Mouse (Mus musculus) gastrocnemius, adult 8-10 months (tissue): ENCODE results near the gene 4931406C07Rik. TPM values are rescaled to one million over a fixed set of nuclear protein-coding genes. Genes with fewer than 3 reads are reported as not detected.
A peak's percentile ranks its signal among the peaks of the same experiment; 100 is the strongest.
"Not testable (repeated sequence)": the region's sequence is repeated elsewhere in the genome, so short reads cannot be mapped to it uniquely, and the experiment has no call there.

ENCODE experiments used
- DNase-seq, 2 experiments: peaks; one replicate each; pipeline ENCODE4 v3.0.0; 2022; ENCODE audit warnings: low spot score in 2 of 2
- total RNA-seq, 4 experiments: library from RNA; stranded (reverse); gene quantifications; 2 replicates each; pipeline ENCODE4 v1.2.4; 2022

4931406C07Rik gene
- total RNA-seq: 1 to 10 TPM; 2.3 to 6.4 (median 4.2) TPM

DNA sequence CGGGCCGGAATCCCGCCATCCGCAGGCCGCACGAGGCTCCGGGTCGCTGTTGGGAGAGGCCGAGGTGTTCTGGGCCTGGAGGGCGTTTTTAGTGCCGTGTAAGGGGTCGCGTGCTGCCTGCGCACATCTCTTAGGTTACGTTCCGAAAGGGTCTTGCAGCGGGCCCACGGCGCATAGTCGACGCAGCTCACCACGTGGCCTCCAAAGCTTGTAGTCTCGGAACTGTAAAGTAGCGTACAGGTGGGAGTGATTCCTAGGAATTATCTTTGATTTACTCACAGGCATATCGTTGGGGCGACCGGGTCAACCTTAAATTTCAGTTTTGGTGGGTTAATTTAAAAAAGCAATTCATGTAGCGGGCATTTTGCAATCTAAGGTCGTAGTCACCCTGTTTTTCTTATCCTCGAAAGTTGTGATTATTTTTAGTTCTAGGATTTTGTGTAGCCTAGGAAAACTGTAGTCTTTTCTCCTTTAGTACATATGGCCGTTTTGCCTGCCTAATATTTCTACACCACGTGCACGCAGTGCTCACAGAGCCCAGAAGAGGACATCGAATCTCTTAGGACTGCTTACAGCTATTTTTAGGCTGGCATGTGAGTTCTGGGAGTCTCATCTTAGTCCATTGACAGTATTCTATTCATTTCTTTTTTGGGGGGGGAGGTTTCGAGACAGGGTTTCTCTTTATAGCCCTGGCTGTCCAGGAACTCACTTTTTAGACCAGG, at the start of gene 4931406C07Rik:
Gene 4931406C07Rik, minus strand, starts transcription at position 51 of the 722 bp plus-strand sequence.
- DNase-seq: no peak

DNA sequence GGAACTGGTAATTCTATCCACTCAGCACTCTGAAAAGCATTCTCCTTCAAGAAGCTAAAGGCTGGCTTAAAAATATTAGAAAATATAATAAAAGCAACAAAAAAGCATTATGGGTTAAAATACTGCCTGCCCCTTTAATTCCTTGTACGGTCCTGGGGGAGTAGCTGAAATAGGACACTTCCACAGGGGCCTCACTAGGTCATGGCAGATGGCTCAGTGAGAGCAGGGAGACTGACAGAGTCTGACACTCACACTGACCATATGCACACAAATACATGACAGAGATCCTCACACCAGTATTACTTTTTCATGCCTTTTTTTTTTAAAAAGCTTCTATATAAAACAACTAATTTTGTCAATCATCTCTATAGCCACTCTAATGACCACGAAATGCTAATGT, 43.7 kb upstream of the 4931406C07Rik start:
- no peak for DNase-seq

DNA sequence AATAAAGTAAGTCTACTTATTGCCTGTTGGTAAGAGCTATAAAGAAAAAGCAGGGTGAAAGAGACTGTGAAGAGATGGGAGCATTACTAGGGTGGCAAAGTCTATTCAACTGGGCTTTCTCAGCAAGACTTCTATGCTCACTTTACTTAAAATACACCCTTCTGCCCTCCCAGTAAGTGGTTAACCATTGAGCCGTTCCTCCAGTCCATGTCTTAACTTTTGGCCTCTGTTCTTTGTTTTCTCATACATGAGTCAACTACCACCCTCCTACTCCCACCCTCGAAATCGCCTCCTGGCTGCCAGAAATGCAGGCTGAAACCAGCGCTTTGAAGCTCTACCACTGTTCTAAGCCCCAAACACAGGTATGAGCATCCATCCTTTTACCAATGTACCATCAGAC, 31.5 kb upstream of the 4931406C07Rik start:
- DNase-seq: no peak

DNA sequence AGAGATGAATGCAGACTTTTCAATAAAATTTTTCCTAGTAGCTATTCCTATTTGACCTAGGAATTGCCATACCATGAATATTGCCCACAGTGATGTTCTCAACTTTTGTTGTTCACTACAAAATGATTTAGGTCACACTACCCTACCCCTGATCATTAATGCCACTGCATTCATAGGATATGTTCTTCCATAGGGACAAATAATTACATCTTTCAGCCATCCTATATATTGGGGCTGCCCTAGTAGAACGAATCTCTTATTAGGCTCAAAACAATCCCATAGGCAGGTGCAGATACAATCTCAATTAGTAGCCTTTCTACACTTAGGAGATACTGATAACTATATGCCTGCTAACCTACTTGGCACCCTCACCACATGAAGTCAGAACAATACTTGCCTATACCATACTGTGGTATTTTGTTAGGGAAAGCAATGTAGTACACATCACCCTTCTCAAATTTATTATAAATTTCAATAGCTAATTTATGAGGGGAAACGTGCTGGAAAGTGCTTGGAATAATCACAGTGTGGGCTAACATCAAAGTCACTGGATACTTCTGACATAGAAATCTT, 12.0 kb upstream of the 4931406C07Rik start:
- no peak for DNase-seq

DNA sequence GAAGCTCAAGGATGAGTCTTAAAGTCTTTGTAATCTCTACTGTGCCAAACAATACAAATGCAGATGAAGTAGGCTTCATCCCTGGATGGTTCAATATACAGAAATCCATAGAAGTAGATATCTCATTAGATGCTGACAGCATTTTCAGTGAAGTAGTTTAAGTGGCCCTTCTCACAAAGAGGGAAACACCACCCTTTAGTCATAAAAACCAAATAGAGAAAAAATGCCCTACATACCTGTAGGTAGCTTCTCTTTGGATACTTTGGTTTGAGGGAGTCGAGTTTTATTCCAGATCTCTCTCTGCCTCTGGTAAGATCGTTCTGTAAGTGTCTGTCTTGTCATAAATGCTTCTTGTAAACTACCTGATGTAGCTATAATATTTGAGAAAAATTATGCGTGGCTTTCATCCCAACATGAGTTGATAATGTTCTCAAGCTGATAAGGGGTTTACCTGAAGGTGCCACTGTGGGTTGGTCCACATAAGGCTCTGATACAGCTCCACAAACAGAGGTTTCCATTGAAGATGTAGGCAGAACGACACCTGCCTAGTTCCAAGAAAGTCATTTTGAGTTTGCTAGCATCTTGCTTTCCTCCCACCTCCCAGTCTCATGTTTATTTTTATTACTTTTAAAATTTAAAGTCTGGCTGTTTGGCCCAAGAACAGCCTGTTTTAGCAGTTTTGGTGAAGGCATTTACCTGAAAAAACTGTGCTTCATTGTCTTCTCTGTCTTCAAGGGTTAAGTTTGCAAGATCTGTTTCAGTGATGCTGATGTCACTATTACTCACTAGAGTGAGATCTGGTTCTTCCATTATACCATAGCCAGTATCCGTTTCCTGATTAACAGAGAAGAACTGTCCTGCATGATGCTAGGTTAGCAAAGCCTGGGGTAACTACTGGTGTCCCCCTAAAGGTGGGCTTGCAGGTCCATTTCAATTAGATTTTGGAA, 11.2 kb upstream of the 4931406C07Rik start:
- DNase-seq: no peak

DNA sequence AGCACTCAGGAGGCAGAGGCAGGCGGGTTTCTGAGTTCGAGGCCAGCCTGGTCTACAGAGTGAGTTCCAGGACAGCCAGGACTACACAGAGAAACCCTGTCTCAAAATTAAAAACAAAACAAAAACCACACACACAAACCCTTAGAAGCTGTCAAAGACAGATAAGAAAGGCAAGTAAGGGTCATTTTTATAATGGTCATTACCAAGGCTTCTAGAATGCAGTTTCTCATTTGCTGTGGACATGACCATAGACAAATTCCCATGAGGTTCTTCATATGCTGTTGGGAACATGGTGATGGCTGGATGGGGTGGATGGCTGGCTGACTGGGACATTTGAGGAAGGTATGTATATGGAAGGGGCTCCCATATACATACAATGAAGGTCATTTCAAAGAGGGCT, 10.0 kb upstream of the 4931406C07Rik start:
- DNase-seq: not testable (repeated sequence)

DNA sequence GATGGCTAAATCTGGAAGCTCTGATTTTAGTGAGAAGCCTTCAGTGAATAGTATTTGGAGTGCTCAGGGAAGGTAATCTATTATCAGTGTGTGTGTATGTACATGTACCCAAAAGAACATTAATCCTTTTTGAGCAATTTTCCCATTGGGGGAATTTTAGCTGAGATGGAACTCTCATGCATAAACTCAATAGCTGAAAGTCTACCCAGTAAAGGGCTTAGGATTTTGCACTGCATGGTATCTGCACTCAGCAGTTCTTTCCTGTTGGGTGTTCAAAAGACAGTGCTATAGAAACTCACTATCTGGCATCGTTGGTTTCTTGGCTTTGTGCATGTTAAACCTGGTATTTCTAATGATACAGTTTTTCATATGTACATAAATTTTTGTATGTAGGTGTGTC, 8.4 kb upstream of the 4931406C07Rik start:
- DNase-seq: no peak

DNA sequence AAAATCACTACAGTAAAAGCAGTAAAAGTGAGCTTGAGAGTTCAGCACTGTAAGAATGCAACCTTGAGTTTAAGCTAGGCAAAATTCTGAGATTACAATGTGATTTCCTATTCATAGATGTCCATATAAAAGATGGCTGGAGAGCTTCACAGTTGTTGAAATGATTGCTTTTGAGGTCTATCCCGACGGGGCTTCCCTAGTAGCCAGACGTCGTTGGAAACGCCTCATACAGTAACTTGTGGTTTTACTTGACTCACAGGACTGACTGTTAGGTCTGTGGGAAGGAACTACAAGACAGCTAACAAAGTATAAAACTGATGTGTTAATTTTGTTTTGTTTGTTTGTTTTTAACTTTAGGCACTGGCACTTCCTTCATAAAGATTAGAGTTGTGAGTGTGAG, 7.4 kb upstream of the 4931406C07Rik start:
- no peak for DNase-seq

DNA sequence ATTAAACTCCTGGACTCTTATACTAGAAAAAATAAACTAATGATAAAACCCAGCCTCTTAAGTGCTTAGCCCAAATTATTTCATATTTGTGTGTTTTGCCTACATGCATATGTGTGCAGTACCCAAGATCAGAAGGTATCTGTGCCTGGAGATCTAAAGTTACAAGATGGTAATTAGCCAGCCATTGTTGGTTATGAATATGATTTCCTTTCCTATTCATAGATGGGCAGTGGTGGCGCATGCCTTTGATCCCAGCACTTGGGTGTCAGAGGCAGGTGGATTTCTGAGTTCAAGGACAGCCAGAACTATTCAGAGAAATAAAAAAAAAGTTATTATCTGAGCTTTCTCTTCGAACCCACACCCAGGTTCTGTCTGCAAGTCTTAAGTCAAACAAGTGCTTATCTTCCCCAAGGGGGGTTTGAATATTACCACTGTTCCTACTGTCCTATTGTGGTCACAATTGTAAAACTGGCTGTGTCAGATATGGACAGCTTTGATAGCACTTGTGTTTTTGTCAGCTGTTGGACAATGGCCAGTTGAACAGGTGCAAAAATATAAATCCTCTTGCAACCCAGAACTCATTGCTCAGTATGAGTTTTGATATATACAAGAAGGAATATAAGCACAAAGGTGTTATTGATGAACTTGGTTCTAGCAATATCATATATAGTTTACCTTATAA, 5.9 kb upstream of the 4931406C07Rik start:
- DNase-seq: no peak

DNA sequence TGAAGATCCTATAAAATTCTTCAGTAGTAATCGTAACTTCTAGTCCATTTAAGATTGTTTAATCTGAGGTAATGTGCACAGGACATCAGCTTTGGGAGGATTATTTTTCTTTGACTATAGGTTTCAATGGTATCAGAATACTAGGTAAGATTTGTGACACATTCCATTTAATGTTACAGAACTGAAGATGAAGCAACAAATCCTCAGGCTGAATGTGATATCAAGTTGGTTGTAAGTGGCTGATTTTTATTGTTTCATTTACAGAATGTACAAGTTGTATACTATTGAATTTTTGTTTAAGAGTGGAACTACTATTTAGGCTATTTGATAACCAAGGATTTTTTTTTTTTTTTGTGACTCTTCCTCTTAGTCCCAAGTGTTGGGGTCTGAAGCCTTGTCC, 3.9 kb upstream of the 4931406C07Rik start:
- DNase-seq: no peak

DNA sequence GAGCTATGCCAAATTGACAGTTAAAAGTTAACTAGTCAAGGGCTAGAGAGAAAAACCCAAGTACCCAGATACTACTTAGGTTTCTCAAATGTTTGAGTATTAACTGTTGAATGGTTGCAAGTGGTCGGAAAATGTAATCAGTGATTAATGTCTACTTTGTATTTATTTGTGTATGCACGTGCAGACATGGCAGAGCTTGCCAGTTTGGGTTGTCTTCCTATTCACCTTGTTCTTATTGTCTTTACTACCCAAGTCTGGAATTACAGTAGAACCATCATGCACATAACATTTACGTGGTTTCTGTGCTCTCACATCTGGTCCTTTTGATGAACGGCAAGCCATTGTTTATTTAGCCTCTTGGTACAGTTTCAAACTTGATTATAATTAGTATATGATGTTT, 3.2 kb upstream of the 4931406C07Rik start:
- no peak for DNase-seq

DNA sequence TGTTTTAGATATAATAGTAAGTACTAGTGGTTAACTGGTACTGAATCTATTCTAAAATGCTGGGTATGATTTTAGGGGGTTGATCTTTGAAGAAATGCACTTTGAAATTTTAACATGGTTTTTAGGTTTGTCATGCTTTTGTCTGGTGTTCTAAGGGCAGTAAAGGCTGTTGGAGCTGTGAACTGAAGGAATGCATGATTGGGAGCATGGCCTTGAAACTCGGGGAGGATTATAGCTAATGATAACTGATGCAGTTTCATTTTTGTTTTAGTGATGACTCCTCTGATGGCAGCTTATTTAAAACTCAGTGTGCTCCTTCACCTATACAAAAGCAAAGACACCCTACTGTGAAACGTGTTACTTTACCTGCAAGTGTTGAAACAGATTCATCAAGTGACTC, 2.0 kb upstream of the 4931406C07Rik start:
- no peak for DNase-seq

DNA sequence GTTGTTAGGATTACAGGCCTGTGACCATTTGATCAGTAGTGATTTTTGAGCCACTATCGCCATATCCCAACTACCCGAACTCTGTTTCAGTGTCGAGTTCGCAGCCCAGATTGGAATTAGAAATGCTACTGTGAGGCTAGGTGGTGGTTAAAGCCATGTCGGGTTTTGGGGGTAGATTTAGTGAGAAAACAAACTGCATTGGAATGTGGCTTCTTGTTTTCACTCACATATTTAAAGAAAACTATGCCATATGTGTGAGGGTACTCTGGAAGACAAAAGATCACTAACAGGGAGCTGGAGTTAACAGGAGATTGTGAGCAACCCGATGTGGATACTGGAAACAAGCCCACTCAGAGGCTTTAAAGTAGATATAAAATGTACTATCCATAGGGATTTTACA, 1.0 kb upstream of the 4931406C07Rik start:
- DNase-seq: no peak

DNA sequence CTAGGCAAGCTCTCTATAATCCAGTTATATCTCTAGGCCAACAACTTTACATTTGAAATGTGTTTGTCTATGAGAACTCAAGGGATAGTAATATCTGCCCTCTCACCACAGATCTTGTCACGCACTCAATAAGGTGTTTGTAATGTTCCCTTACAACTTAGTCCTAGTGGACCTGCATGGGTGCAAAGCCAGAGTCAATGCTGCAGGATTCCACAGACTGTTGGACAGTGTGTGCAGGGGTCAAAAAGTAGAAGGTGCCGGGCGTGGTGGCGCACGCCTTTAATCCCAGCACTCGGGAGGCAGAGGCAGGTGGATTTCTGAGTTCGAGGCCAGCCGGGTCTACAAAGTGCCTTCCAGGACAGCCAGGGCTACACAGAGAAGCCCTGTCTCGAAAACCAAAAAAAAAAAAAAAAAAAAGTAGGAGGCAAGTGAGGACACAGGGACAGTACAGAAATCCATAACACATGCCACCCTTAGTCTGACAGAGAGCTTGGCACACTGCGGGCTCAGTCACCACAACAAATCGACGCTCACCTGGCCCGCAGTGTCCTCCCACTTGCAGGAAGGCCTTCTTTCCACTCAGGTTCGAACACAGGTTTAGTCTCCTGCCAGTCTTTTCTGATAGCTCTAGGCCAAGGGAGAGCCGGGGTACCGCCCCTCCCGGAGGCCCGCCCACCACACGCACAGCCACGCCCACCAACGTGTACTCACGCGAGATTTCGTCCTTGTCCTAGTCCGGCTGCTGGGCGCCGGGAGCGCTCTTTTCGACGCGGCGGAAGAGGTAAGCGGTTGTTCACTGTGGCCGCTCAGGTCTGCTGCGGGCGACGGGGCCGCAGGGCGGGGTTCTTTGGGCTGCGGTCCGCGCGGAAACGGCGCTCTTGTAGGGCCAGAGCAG, 498 bp downstream of the 4931406C07Rik start, which contains the start of gene Taf1d:
Gene Taf1d, plus strand, starts transcription at position 712 of the 895 bp plus-strand sequence.
- peak; percentile 95 to 96 for DNase-seq

DNA sequence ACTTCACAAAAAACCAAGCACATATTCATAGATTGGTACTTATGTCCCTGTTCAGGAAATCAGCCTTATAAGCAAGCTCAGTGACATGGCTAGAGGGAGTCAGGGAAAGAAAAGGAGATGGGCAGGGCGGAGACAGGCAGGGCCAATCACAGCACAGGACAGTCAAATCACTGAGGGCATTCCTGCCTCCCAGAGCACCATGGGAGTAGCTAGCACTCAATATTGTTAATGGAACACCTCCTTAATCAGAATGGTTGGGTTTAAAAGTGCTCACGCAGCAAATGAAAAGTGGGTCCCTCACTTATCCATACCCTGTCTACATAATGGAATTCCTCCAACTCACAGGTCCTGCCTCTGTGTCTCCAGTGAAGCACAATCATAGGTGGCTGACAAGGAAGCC, 3.4 kb downstream of the 4931406C07Rik start:
- no peak for DNase-seq

DNA sequence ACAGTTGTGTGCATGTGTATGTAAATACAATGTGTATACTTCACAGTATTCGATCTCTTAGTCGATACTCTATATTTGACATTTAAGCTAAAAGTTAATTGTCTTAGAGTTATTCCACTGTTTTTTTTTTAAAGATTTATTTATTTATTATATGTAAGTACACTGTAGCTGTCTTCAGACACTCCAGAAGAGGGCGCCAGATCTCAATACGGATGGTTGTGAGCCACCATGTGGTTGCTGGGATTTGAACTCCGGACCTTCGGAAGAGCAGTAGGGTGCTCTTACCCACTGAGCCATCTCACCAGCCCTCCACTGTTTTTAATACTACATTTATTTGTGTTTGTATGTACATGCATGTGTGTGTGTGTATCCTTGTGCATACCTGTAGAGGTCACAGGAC, 4.2 kb downstream of the 4931406C07Rik start:
- DNase-seq: not testable (repeated sequence)

DNA sequence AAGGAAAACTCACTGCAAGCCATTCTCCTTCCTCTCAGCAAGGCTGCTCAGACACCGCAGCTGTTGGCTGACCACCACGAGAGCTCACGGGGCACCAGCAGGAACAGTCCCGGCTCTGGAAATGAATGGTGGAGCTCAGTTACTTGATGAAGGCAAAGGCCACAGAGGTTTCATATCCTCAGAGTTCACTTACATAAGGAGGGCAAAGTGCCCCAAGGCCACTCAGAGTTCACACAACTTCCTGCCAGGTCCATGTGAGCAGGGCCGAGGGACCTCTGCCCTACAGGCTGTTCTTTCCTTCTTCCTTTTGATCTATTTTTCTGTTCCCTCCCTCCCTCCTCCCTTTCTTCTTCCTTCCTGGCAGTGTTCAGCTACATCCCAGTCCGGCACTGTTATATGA, 4.8 kb downstream of the 4931406C07Rik start:
- DNase-seq: peak; percentile 30 to 40

DNA sequence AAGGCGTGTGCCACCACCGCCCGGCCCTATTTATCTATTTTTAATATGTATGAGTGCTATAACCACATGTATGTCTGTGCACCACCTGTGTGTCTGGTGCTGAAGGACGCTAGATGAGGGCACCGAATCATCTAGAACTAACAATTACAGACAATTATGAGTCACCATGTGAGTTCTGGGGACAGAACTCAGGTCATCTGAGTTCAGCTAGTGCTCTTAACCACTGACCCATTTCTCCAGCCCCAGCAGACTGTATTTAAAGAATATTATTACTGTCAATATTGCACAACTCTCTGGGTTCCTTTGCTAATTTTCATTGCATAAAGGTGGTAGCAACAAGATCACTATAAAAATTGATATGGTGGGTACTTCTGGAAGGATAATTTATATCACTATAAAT, 6.2 kb downstream of the 4931406C07Rik start:
- DNase-seq: no peak

DNA sequence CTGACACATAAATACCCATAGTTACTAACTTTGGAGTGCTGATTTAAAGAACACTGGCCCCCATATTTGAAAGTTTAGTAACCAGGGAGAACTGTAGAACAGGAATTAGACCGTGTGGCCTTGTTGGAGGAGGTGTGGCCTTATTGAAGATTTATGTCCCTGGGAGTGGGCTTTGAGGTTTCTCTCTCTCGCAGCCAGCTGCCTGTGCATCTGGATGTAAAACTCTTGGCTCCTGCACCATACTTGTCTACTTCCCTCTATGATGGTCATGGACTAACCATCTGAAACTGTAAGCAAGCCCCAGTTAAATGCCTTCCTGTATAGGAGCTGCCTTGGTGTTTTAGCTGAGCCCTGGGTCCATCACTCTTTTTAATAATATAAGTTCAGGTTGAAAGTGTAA, 7.8 kb downstream of the 4931406C07Rik start:
- no peak for DNase-seq

DNA sequence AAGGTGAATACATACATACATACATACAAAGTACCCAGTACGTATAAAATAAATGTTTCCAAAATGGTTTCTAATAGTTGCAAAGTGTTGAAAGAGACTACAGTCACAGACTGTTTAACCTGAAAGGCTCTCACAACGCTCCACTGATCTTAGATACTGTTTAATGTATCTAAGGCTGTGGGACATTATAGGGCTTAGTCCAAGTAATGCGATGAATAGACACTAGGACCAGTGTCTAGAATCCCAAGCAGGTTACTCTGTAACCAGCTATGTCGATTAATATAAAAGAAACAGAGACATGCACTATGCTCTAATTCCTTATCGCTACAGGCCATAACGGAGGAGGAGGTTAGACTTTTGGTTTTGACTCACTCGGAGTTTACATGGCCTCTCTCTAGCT, 9.1 kb downstream of the 4931406C07Rik start:
- no peak for DNase-seq
